In the genomic region with DNA sequence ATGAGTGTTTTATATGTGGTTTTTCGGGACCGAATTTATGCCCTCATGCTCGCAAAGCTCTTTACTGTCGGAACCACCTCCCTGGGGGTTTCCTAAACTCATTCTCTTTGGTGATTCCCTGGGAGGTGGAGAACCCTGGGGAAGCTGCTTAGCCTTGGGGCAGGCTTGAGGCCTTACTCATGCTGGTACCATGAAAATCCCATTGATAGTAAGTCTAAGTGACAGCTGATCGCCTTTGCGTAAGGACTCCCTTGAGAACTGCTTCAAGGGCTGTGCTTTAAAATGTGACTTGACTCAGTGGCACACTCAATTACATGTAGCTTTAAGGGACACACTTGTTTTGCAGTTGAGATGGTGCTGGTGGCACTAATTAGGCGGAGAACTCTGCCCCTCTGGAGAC, we compare ENCODE assay signal across 29 mouse cellular contexts. TPM values are rescaled to one million over a fixed set of nuclear protein-coding genes. Genes with fewer than 3 reads are reported as not detected.
DNase-seq lines count a peak whose midpoint lies in the region; ATAC-seq lines count a peak whose summit lies in the region.
"Had no signal": no experiment of that assay in that cellular context is flagged by ENCODE, and none has a peak within 500 bp of the region (broad histone marks: within the 10 kb centered on the region; RNA-seq: fewer than 3 reads in every experiment).

No protein-coding gene starts in this region.

- H3K27me3 ChIP-seq in limb, embryonic 13.5 days = peaks cover 13% of the 10 kb centered on the region
- H3K27me3 ChIP-seq in limb, embryonic 10.5 days (ENCODE audit: low read depth, poor library complexity, severe bottlenecking) = peaks cover 40% of the 10 kb centered on the region
- peaks cover 23% of the 10 kb centered on the region for H3K27me3 ChIP-seq in neural tube, embryonic 15.5 days (replicated peaks)
- H3K27me3 ChIP-seq in forebrain, embryonic 10.5 days (ENCODE audit: poor library complexity, severe bottlenecking) = peaks cover 52% of the 10 kb centered on the region
- peaks cover 18% of the 10 kb centered on the region for H3K27me3 ChIP-seq in hindbrain, embryonic 14.5 days (ENCODE audit: control insufficient read depth, insufficient read depth, low read length)
- H3K27me3 ChIP-seq: Patski had no signal

- peaks cover 24% of the 10 kb centered on the region for H3K4me1 ChIP-seq in limb, embryonic 13.5 days
- peaks cover 20% of the 10 kb centered on the region for H3K4me1 ChIP-seq in limb, embryonic 10.5 days
- peaks cover 17% of the 10 kb centered on the region for H3K4me1 ChIP-seq in neural tube, embryonic 15.5 days
- H3K4me1 ChIP-seq in forebrain, embryonic 10.5 days = peaks cover 25% of the 10 kb centered on the region
- peaks cover 13% of the 10 kb centered on the region; the same call in 1 of the 2 replicates for H3K4me1 ChIP-seq in hindbrain, embryonic 14.5 days (replicated peaks; ENCODE audit: control insufficient read depth, insufficient read depth, low read length)

- WGBS in limb, embryonic 13.5 days = 76% methylated on average over 7 of the region's 7 CpGs
- WGBS in limb, embryonic 10.5 days = 93% methylated on average over 7 of the region's 7 CpGs
- 61% methylated on average over 7 of the region's 7 CpGs for WGBS in neural tube, embryonic 15.5 days
- 83% methylated on average over 7 of the region's 7 CpGs for WGBS in forebrain, embryonic 10.5 days
- 67% methylated on average over 7 of the region's 7 CpGs for WGBS in hindbrain, embryonic 14.5 days

- no peak for ATAC-seq in limb, embryonic 13.5 days (ENCODE audit: low FRiP score, low read depth)
- ATAC-seq in neural tube, embryonic 15.5 days (ENCODE audit: low FRiP score) = no peak
- ATAC-seq in hindbrain, embryonic 14.5 days (ENCODE audit: low FRiP score) = no peak
- ATAC-seq: forebrain, embryonic 13.5 days; forebrain, embryonic 16.5 days; Patski had no signal

- peaks cover 9% of the 10 kb centered on the region for H3K9me3 ChIP-seq in limb, embryonic 13.5 days
- no peaks in the 10 kb centered on the region for H3K9me3 ChIP-seq in limb, embryonic 10.5 days (replicated peaks)
- H3K9me3 ChIP-seq in neural tube, embryonic 15.5 days (replicated peaks) = no peaks in the 10 kb centered on the region
- H3K9me3 ChIP-seq in forebrain, embryonic 10.5 days = peaks cover 10% of the 10 kb centered on the region; the same call in 1 of the 2 replicates
- H3K9me3 ChIP-seq in hindbrain, embryonic 14.5 days (ENCODE audit: control insufficient read depth, low read length) = no peaks in the 10 kb centered on the region
- H3K9me3 ChIP-seq: forebrain, embryonic 13.5 days; heart, embryonic 10.5 days; hindbrain, embryonic 15.5 days had no signal

- DNase-seq in limb, embryonic 10.5 days (ENCODE audit: low spot score) = no peak
- DNase-seq in neural tube, embryonic 10.5 days (ENCODE audit: extremely low spot score, low spot score) = no peak
- DNase-seq in retina, postnatal 1 day = peak; percentile 71
- no peak for DNase-seq in forebrain, embryonic 10.5 days (ENCODE audit: extremely low spot score, low spot score)
- no peak for DNase-seq in hindbrain, embryonic 14.5 days (ENCODE audit: low spot score)
- DNase-seq: adrenal gland, adult 2 months; adrenal gland, postnatal 14 days; B cell, adult 2 months; cerebellum, adult 11-12 months; cerebellum, adult 8-10 months; cerebellum, postnatal 10 days; cerebellum, postnatal 36 days; embryo, embryonic 11 days; gastrocnemius, postnatal 14 days; heart, adult 18-20 months; heart, postnatal 14 days; heart, postnatal 4 days had no signal

- H3K4me3 ChIP-seq in limb, embryonic 13.5 days = no peak overlapping the region
- no peak overlapping the region for H3K4me3 ChIP-seq in limb, embryonic 10.5 days
- H3K4me3 ChIP-seq in neural tube, embryonic 15.5 days (replicated peaks) = no peak overlapping the region
- H3K4me3 ChIP-seq in forebrain, embryonic 10.5 days = no peak overlapping the region
- no peak overlapping the region for H3K4me3 ChIP-seq in hindbrain, embryonic 14.5 days (replicated peaks; ENCODE audit: low read length)
- H3K4me3 ChIP-seq: embryonic facial prominence, embryonic 10.5 days; erythroblast, embryonic 14.5 days; forebrain, embryonic 13.5 days; heart, embryonic 10.5 days; heart, embryonic 13.5 days had no signal

- H3K9ac ChIP-seq in limb, embryonic 13.5 days = no peak overlapping the region
- H3K9ac ChIP-seq in neural tube, embryonic 15.5 days (replicated peaks) = no peak overlapping the region
- no peak overlapping the region for H3K9ac ChIP-seq in hindbrain, embryonic 14.5 days
- H3K9ac ChIP-seq: embryonic facial prominence, embryonic 13.5 days; forebrain, embryonic 13.5 days; heart, embryonic 13.5 days; hindbrain, embryonic 15.5 days had no signal

- H3K36me3 ChIP-seq in limb, embryonic 13.5 days = no peaks in the 10 kb centered on the region
- H3K36me3 ChIP-seq in limb, embryonic 10.5 days = no peaks in the 10 kb centered on the region
- no peaks in the 10 kb centered on the region for H3K36me3 ChIP-seq in neural tube, embryonic 15.5 days
- no peaks in the 10 kb centered on the region for H3K36me3 ChIP-seq in forebrain, embryonic 10.5 days (replicated peaks)
- no peaks in the 10 kb centered on the region for H3K36me3 ChIP-seq in hindbrain, embryonic 14.5 days (replicated peaks; ENCODE audit: control insufficient read depth, insufficient read depth)
- H3K36me3 ChIP-seq: embryonic facial prominence, embryonic 10.5 days; embryonic facial prominence, embryonic 13.5 days; G1E; heart, embryonic 10.5 days; heart, embryonic 13.5 days; hindbrain, embryonic 15.5 days had no signal

- peak overlapping the region; percentile 85; the same call in 1 of the 2 replicates for H3K4me2 ChIP-seq in limb, embryonic 13.5 days (replicated peaks)
- H3K4me2 ChIP-seq in neural tube, embryonic 15.5 days = 0 out of 2 replicates have a peak overlapping the region, but pooled peaks have one; percentile 90
- no peak overlapping the region for H3K4me2 ChIP-seq in hindbrain, embryonic 14.5 days (replicated peaks)
- H3K4me2 ChIP-seq: heart, embryonic 13.5 days had no signal

- no peak overlapping the region for H3K27ac ChIP-seq in limb, embryonic 13.5 days
- H3K27ac ChIP-seq in limb, embryonic 10.5 days = no peak overlapping the region
- H3K27ac ChIP-seq in neural tube, embryonic 15.5 days (replicated peaks) = no peak overlapping the region
- no peak overlapping the region for H3K27ac ChIP-seq in forebrain, embryonic 10.5 days
- H3K27ac ChIP-seq in hindbrain, embryonic 14.5 days = no peak overlapping the region
- H3K27ac ChIP-seq: embryonic facial prominence, embryonic 10.5 days; embryonic facial prominence, embryonic 13.5 days; forebrain, embryonic 13.5 days; heart, embryonic 10.5 days; heart, embryonic 13.5 days; hindbrain, embryonic 15.5 days had no signal

RNA-seq across cellular contexts. Expression of gene Nxnl2, which starts 1.8 kb away (rescaled TPM):
- 10.0 and 11.3 TPM in 2 replicates for polyA plus RNA-seq in limb, embryonic 13.5 days (2015; fragmentation: Nextera tagmentation; extraction: Ambion mirVana)
- 0.75 and 2.0 TPM in 2 replicates for polyA plus RNA-seq in limb, embryonic 10.5 days (2016; fragmentation: Nextera tagmentation; extraction: Ambion mirVana)
- 3.4 and 4.8 TPM in 2 replicates for polyA plus RNA-seq in neural tube, embryonic 15.5 days (2015; fragmentation: Nextera tagmentation; extraction: Ambion mirVana)
- 0.49 and 0.56 TPM in 2 replicates for polyA plus RNA-seq in forebrain, embryonic 10.5 days (2016; fragmentation: Nextera tagmentation; extraction: Ambion mirVana)
- 3.0 and 3.3 TPM in 2 replicates for polyA plus RNA-seq in hindbrain, embryonic 14.5 days (2014; fragmentation: Nextera tagmentation; extraction: Ambion mirVana)
- polyA plus RNA-seq: erythroblast, embryonic 14.5 days; G1E had no signal
